Mouse (Mus musculus): ENCODE measurements around the gene Copg1. TPM values are rescaled to one million over a fixed set of nuclear protein-coding genes. Genes with fewer than 3 reads are reported as not detected.

Gene Copg1
- polyA plus RNA-seq, 1 experiment from 2014 or later: 75.6 TPM

- Histone ChIP-seq H3K4me1 (replicated peaks; ENCODE audit: control insufficient read depth, insufficient read depth) (no peaks in the 10 kb centered on the region), H3K4me3 (ENCODE audit: low read depth, low read length) (no peak overlapping the region), H3K36me3 (ENCODE audit: control insufficient read depth, insufficient read depth, low read length) (no peaks in the 10 kb centered on the region), H3K27me3 (ENCODE audit: control insufficient read depth, insufficient read depth, low read length) (no peaks in the 10 kb centered on the region), H3K9me3 (ENCODE audit: control insufficient read depth, low read length) (no peaks in the 10 kb centered on the region), H3K9ac (ENCODE audit: low read length) (no peak overlapping the region), H3K27ac (replicated peaks) (no peak overlapping the region), H3K4me2 (replicated peaks; ENCODE audit: low read depth) (no peak overlapping the region)
- TF ChIP-seq CTCF (IDR thresholded peaks at IDR 0.05; ENCODE audit: low read depth): no peak
- TF ChIP-seq EP300 (optimal IDR thresholded peaks at IDR 0.05): no peak
- ATAC-seq (ENCODE audit: low FRiP score, low TSS enrichment): no peak
- WGBS: 32% methylated on average over 1 of the region's 1 CpGs
- no peak for DNase-seq (ENCODE audit: low spot score)
Measured at GRCm38 (mm10) chr6:87870440-87870839, 17.2 kb upstream of the Copg1 start.

DNA sequence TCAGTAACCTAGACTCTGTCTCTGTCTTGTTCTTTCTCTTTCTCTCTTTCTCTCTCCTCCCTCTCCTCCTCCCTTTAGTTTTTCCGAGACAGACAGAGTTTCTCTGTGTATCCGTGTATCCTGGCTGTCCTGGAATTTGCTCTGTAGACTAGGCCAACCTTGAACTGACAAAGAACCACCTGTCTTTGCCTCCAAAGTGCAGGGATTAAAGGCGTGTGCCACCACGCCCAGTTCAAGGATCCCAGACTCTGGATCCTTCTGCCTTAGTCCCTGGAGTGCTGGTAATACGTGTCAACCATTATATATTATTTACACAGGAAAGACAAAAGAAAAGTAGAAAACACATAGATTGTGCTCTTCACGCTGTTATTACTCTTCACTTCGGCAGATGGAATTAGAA, 16.4 kb upstream of the Copg1 start:
- DNase-seq (ENCODE audit: low spot score) (no peak), ATAC-seq (ENCODE audit: low FRiP score, low TSS enrichment) (no peak)
- WGBS: 69% methylated on average over 7 of the region's 7 CpGs
- H3K9me3 ChIP-seq (ENCODE audit: control insufficient read depth, low read length): no peaks in the 10 kb centered on the region
- no peaks in the 10 kb centered on the region for H3K36me3 ChIP-seq (ENCODE audit: control insufficient read depth, insufficient read depth, low read length)
- H3K4me2 ChIP-seq (replicated peaks; ENCODE audit: low read depth): no peak overlapping the region
- TF ChIP-seq EP300 (optimal IDR thresholded peaks at IDR 0.05): no peak
- TF ChIP-seq CTCF (IDR thresholded peaks at IDR 0.05; ENCODE audit: low read depth): no peak
- H3K4me3 ChIP-seq (ENCODE audit: low read depth, low read length): no peak overlapping the region
- H3K27me3 ChIP-seq (ENCODE audit: control insufficient read depth, insufficient read depth, low read length): no peaks in the 10 kb centered on the region
- H3K27ac ChIP-seq (replicated peaks): no peak overlapping the region
- H3K4me1 ChIP-seq (replicated peaks; ENCODE audit: control insufficient read depth, insufficient read depth): no peaks in the 10 kb centered on the region
- H3K9ac ChIP-seq (ENCODE audit: low read length): no peak overlapping the region

DNA sequence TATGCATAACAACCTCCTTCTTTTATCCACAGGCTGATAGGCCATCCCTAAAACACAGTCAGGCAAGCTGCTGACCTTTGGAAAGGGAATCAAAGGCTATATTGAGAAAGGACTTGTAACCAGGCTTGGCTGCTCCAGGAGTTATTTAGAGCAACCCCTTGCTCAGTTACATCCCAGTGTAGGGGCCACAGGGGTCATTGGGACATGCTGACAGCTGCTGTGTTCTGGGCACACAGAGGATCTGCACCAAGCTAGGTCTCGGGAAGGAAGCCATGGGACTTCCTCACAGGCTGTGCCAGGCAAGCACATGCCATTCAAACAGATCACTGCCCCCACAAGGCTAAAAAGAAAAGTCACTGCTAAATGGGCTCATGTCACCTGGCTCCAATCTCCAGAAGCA, 14.5 kb upstream of the Copg1 start:
- H3K9ac ChIP-seq (ENCODE audit: low read length): no peak overlapping the region
- no peaks in the 10 kb centered on the region for H3K9me3 ChIP-seq (ENCODE audit: control insufficient read depth, low read length)
- no peak overlapping the region for H3K27ac ChIP-seq (replicated peaks)
- H3K27me3 ChIP-seq (ENCODE audit: control insufficient read depth, insufficient read depth, low read length): no peaks in the 10 kb centered on the region
- WGBS: 44% methylated on average over 1 of the region's 1 CpGs
- DNase-seq (ENCODE audit: low spot score) (no peak), ATAC-seq (ENCODE audit: low FRiP score, low TSS enrichment) (no peak)
- H3K4me1 ChIP-seq (replicated peaks; ENCODE audit: control insufficient read depth, insufficient read depth): no peaks in the 10 kb centered on the region
- H3K4me3 ChIP-seq (ENCODE audit: low read depth, low read length): no peak overlapping the region
- TF ChIP-seq CTCF (IDR thresholded peaks at IDR 0.05; ENCODE audit: low read depth) (no peak), EP300 (optimal IDR thresholded peaks at IDR 0.05) (no peak)
- H3K36me3 ChIP-seq (ENCODE audit: control insufficient read depth, insufficient read depth, low read length): no peaks in the 10 kb centered on the region
- H3K4me2 ChIP-seq (replicated peaks; ENCODE audit: low read depth): no peak overlapping the region

GRCm38 (mm10) chr6:87873963-87874362, 13.7 kb upstream of the Copg1 start:
- H3K4me2 ChIP-seq (replicated peaks; ENCODE audit: low read depth): no peak overlapping the region
- no peak for ATAC-seq (ENCODE audit: low FRiP score, low TSS enrichment)
- H3K27ac ChIP-seq (replicated peaks): no peak overlapping the region
- TF ChIP-seq EP300 (optimal IDR thresholded peaks at IDR 0.05) (no peak), CTCF (IDR thresholded peaks at IDR 0.05; ENCODE audit: low read depth) (peak; percentile 25; the same call in 1 of the 2 replicates)
- H3K9me3 ChIP-seq (ENCODE audit: control insufficient read depth, low read length): no peaks in the 10 kb centered on the region
- 83% methylated on average over 2 of the region's 2 CpGs for WGBS
- H3K4me3 ChIP-seq (ENCODE audit: low read depth, low read length): no peak overlapping the region
- no peaks in the 10 kb centered on the region for H3K36me3 ChIP-seq (ENCODE audit: control insufficient read depth, insufficient read depth, low read length)
- H3K4me1 ChIP-seq (replicated peaks; ENCODE audit: control insufficient read depth, insufficient read depth): no peaks in the 10 kb centered on the region
- no peak for DNase-seq (ENCODE audit: low spot score)
- H3K27me3 ChIP-seq (ENCODE audit: control insufficient read depth, insufficient read depth, low read length): no peaks in the 10 kb centered on the region
- no peak overlapping the region for H3K9ac ChIP-seq (ENCODE audit: low read length)

DNA sequence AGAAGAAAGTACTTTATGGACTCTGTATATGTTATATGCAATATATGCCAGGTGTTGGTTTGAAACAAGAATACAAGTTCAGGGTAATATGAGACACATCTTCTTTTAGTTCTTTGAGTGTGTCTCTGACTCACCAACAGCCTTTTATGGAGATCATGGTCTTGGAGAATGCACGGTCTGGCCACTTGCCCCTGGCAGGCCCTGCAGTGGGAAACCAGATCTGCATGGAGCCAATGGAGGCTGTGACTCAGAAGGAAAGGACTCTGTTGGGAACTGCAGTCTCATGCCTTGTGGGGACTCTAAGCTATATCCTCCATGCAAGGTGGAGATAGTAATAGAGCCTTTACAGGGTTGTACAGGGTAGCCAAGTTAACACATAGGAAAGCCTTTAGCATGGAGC, 12.5 kb upstream of the Copg1 start:
- Histone ChIP-seq H3K9me3 (ENCODE audit: control insufficient read depth, low read length) (no peaks in the 10 kb centered on the region), H3K4me3 (ENCODE audit: low read depth, low read length) (no peak overlapping the region), H3K27ac (replicated peaks) (no peak overlapping the region), H3K27me3 (ENCODE audit: control insufficient read depth, insufficient read depth, low read length) (no peaks in the 10 kb centered on the region), H3K36me3 (ENCODE audit: control insufficient read depth, insufficient read depth, low read length) (no peaks in the 10 kb centered on the region), H3K4me1 (replicated peaks; ENCODE audit: control insufficient read depth, insufficient read depth) (no peaks in the 10 kb centered on the region), H3K9ac (ENCODE audit: low read length) (no peak overlapping the region), H3K4me2 (replicated peaks; ENCODE audit: low read depth) (no peak overlapping the region)
- DNase-seq (ENCODE audit: low spot score) (no peak), ATAC-seq (ENCODE audit: low FRiP score, low TSS enrichment) (peak; percentile 41; the same call in 1 of the 2 replicates)
- WGBS: 62% methylated on average over 1 of the region's 1 CpGs
- TF ChIP-seq EP300 (optimal IDR thresholded peaks at IDR 0.05) (no peak), CTCF (IDR thresholded peaks at IDR 0.05; ENCODE audit: low read depth) (no peak)

- TF ChIP-seq CTCF (IDR thresholded peaks at IDR 0.05; ENCODE audit: low read depth): no peak
- no peak for TF ChIP-seq EP300 (optimal IDR thresholded peaks at IDR 0.05)
- Histone ChIP-seq H3K27ac (replicated peaks) (no peak overlapping the region; the same call in 1 of the 2 replicates), H3K9ac (ENCODE audit: low read length) (no peak overlapping the region), H3K27me3 (ENCODE audit: control insufficient read depth, insufficient read depth, low read length) (no peaks in the 10 kb centered on the region), H3K9me3 (ENCODE audit: control insufficient read depth, low read length) (no peaks in the 10 kb centered on the region), H3K4me3 (ENCODE audit: low read depth, low read length) (no peak overlapping the region), H3K4me2 (replicated peaks; ENCODE audit: low read depth) (no peak overlapping the region), H3K4me1 (replicated peaks; ENCODE audit: control insufficient read depth, insufficient read depth) (no peaks in the 10 kb centered on the region), H3K36me3 (ENCODE audit: control insufficient read depth, insufficient read depth, low read length) (no peaks in the 10 kb centered on the region)
- WGBS: 68% methylated on average over 7 of the region's 7 CpGs
- ATAC-seq (ENCODE audit: low FRiP score, low TSS enrichment) (peak; percentile 75), DNase-seq (ENCODE audit: low spot score) (no peak)
Measured at GRCm38 (mm10) chr6:87875562-87875961, 12.1 kb upstream of the Copg1 start.
